1 mouse cellular context compared by ENCODE assay signal in the genomic region with DNA sequence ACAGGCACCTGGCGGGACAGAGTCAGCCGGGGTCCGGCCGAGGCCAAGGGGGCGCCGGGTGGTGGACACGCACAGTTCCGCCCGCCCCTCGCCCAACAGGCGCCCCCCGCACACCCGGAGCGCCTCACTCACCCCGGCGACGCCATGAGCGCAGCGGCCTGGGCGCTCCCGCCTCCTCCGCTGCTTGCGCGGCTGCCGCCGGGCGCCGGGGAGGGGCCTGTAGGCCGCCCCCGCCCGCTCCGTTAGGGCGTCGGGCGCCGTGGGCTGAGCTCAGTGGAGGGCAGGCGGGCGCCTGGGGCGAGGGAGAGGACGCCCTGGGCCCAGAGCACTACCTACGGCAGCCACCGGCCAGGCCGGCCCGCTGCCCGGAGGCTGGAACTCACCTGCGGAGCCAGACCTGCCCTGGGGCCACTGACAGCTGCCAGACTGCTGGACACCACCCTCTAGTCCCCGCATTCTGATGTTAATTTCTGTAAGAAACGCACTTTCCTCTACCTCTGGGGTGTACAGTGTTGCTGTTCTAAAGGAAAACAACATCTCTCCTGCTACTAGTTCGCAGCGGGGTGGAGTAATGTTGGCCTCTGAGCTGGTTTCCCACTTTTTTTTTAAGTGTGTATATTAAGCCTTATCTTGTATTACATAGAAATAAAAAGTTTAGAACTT.
TF ChIP-seq lines count a peak whose summit lies in the region.

No protein-coding gene starts in this region.

TF ChIP-seq in CH12.LX, 34 proteins besides CTCF, POLR2A, EP300 and RAD21:
- TF ChIP-seq UBTF (IDR thresholded peaks at IDR 0.05; ENCODE audit: low read depth, low read length) = peak; percentile 100
- peak; percentile 50; the same call in 1 of the 2 replicates for TF ChIP-seq MEF2A (IDR thresholded peaks at IDR 0.05; ENCODE audit: borderline replicate concordance, low read depth, low read length)
- peak; percentile 61 for TF ChIP-seq NRF1 (IDR thresholded peaks at IDR 0.05; ENCODE audit: low read depth, low read length)
- 0 out of 2 replicates have a peak, but pooled peaks have one; percentile 42 for TF ChIP-seq MAZ (IDR thresholded peaks at IDR 0.05; ENCODE audit: low read depth, low read length)
- 0 out of 2 replicates have a peak, but pooled peaks have one; percentile 46 for TF ChIP-seq KAT2A (IDR thresholded peaks at IDR 0.05; ENCODE audit: insufficient replicate concordance, low read length)
- no peak for TF ChIP-seq ZKSCAN1 (IDR thresholded peaks at IDR 0.05; ENCODE audit: borderline replicate concordance, low read depth, low read length)
- no peak for TF ChIP-seq GABPA (IDR thresholded peaks at IDR 0.05; ENCODE audit: insufficient replicate concordance, low read depth, low read length)
- TF ChIP-seq ELF1 (IDR thresholded peaks at IDR 0.05; ENCODE audit: low read depth, low read length) = no peak
- no peak for TF ChIP-seq ZNF384 (IDR thresholded peaks at IDR 0.05; ENCODE audit: low read depth, low read length)
- TF ChIP-seq SIN3A (IDR thresholded peaks at IDR 0.05; ENCODE audit: low read length) = peak; percentile 87; the same call in 1 of the 2 replicates
- TF ChIP-seq TCF12 (IDR thresholded peaks at IDR 0.05; ENCODE audit: low read depth, low read length) = peak; percentile 83
- TF ChIP-seq HCFC1 (IDR thresholded peaks at IDR 0.05; ENCODE audit: low read depth, low read length) = no peak
- TF ChIP-seq CHD2 (IDR thresholded peaks at IDR 0.05; ENCODE audit: low read length) = no peak
- peak; percentile 86 for TF ChIP-seq NELFE (IDR thresholded peaks at IDR 0.05; ENCODE audit: low read depth, low read length)
- TF ChIP-seq JUND (conservative IDR thresholded peaks at IDR 0.05; ENCODE audit: low read depth, low read length) = no peak
- no peak for TF ChIP-seq MAFK (IDR thresholded peaks at IDR 0.05; ENCODE audit: insufficient replicate concordance, low read length)
- TF ChIP-seq POLR2AphosphoS2 (IDR thresholded peaks at IDR 0.05; ENCODE audit: low read depth, low read length) = peak; percentile 45; the same call in 1 of the 2 replicates
- peak; percentile 94 for TF ChIP-seq ZMIZ1 (IDR thresholded peaks at IDR 0.05; ENCODE audit: low read depth, low read length)
- no peak for TF ChIP-seq USF2 (conservative IDR thresholded peaks at IDR 0.05; ENCODE audit: low read depth, low read length)
- 0 out of 2 replicates have a peak, but pooled peaks have one; percentile 15 for TF ChIP-seq BHLHE40 (IDR thresholded peaks at IDR 0.05; ENCODE audit: low read depth, low read length)
- peak; percentile 52; the same call in 1 of the 2 replicates for TF ChIP-seq CHD1 (IDR thresholded peaks at IDR 0.05; ENCODE audit: low read depth, low read length)
- TF ChIP-seq USF1 (IDR thresholded peaks at IDR 0.05; ENCODE audit: low read depth, low read length) = no peak
- TF ChIP-seq ETS1 (conservative IDR thresholded peaks at IDR 0.05; ENCODE audit: low read depth, low read length) = no peak
- TF ChIP-seq MXI1 (IDR thresholded peaks at IDR 0.05; ENCODE audit: low read depth, low read length) = peak; percentile 62
- no peak for TF ChIP-seq ZC3H11A (IDR thresholded peaks at IDR 0.05; ENCODE audit: low read depth, low read length)
- 0 out of 2 replicates have a peak, but pooled peaks have one; percentile 37 for TF ChIP-seq TBP (conservative IDR thresholded peaks at IDR 0.05; ENCODE audit: low read depth, low read length)
- no peak for TF ChIP-seq JUN (IDR thresholded peaks at IDR 0.05; ENCODE audit: insufficient read depth, low read depth, low read length)
- peak; percentile 55; the same call in 1 of the 2 replicates for TF ChIP-seq MAX (IDR thresholded peaks at IDR 0.05; ENCODE audit: low read length)
- TF ChIP-seq MYC (IDR thresholded peaks at IDR 0.05; ENCODE audit: low read depth, low read length) = no peak
- 0 out of 2 replicates have a peak, but pooled peaks have one; percentile 18 for TF ChIP-seq IRF4 (IDR thresholded peaks at IDR 0.05; ENCODE audit: low read depth, low read length)
- TF ChIP-seq PAX5 (IDR thresholded peaks at IDR 0.05; ENCODE audit: low read length) = no peak
- TF ChIP-seq SMC3 (IDR thresholded peaks at IDR 0.05; ENCODE audit: low read depth, low read length) = no peak
- TF ChIP-seq E2F4 (IDR thresholded peaks at IDR 0.05; ENCODE audit: insufficient replicate concordance, low read depth, low read length) = no peak
- no peak for TF ChIP-seq RCOR1 (conservative IDR thresholded peaks at IDR 0.05; ENCODE audit: low read depth, low read length)
